Mouse (Mus musculus): Measurements from ENCODE around the gene Il6ra. TPM values are rescaled to one million over a fixed set of nuclear protein-coding genes. Genes with fewer than 3 reads are reported as not detected.

Gene Il6ra
- polyA plus RNA-seq, 1 experiment from 2014 or later = 1.6 TPM

DNA sequence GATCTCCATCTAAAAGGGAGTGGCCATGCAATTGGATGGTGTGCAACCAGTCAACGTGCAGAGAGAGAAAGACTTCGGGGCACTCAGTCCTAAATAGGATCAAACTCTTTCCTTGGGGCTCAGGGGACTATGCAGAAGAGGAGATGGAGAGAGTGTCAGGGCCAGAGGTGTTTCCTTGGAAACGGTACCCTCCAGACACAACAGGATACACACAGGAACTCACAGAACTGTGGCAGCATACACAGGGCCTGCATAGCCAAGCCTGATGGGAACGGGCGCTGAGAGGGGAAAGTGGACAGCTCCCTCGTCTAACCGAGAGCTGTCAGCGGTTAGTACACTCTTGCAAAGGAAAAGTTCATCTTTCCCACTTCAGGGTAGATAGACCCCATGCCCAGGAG lies 13.5 kb downstream of the Il6ra start:
- H3K9ac ChIP-seq (replicated peaks; ENCODE audit: low read depth, low read length) = no peak overlapping the region
- H3K4me3 ChIP-seq (ENCODE audit: low read depth, low read length) = no peak overlapping the region
- 68% methylated on average over 8 of the region's 8 CpGs for WGBS
- no peak for ATAC-seq (ENCODE audit: insufficient number of reproducible peaks, insufficient read depth, low FRiP score, low read depth)
- no peak overlapping the region for H3K4me2 ChIP-seq (replicated peaks; ENCODE audit: low read depth, low read length)
- peaks cover 12% of the 10 kb centered on the region; the same call in 1 of the 2 replicates for H3K4me1 ChIP-seq (ENCODE audit: control insufficient read depth, insufficient read depth, low read length)
- H3K9me3 ChIP-seq (ENCODE audit: control insufficient read depth, low read depth, low read length) = no peaks in the 10 kb centered on the region
- H3K27ac ChIP-seq (ENCODE audit: low read length) = no peak overlapping the region
- no peaks in the 10 kb centered on the region for H3K36me3 ChIP-seq (ENCODE audit: control insufficient read depth, insufficient read depth, low read length)
- no peaks in the 10 kb centered on the region for H3K27me3 ChIP-seq (ENCODE audit: control insufficient read depth, insufficient read depth, low read length)

GRCm38 (mm10) chr3:89898870-89899510 lies 14.0 kb downstream of the Il6ra start:
- no peak overlapping the region for H3K4me2 ChIP-seq (replicated peaks; ENCODE audit: low read depth, low read length)
- H3K27me3 ChIP-seq (ENCODE audit: control insufficient read depth, insufficient read depth, low read length) = no peaks in the 10 kb centered on the region
- H3K4me3 ChIP-seq (ENCODE audit: low read depth, low read length) = no peak overlapping the region
- no peak for ATAC-seq (ENCODE audit: insufficient number of reproducible peaks, insufficient read depth, low FRiP score, low read depth)
- no peak overlapping the region for H3K27ac ChIP-seq (ENCODE audit: low read length)
- no peaks in the 10 kb centered on the region for H3K9me3 ChIP-seq (ENCODE audit: control insufficient read depth, low read depth, low read length)
- H3K9ac ChIP-seq (replicated peaks; ENCODE audit: low read depth, low read length) = no peak overlapping the region
- H3K4me1 ChIP-seq (ENCODE audit: control insufficient read depth, insufficient read depth, low read length) = peaks cover 12% of the 10 kb centered on the region; the same call in 1 of the 2 replicates
- no peaks in the 10 kb centered on the region for H3K36me3 ChIP-seq (ENCODE audit: control insufficient read depth, insufficient read depth, low read length)
- 67% methylated on average over 5 of the region's 5 CpGs for WGBS

DNA sequence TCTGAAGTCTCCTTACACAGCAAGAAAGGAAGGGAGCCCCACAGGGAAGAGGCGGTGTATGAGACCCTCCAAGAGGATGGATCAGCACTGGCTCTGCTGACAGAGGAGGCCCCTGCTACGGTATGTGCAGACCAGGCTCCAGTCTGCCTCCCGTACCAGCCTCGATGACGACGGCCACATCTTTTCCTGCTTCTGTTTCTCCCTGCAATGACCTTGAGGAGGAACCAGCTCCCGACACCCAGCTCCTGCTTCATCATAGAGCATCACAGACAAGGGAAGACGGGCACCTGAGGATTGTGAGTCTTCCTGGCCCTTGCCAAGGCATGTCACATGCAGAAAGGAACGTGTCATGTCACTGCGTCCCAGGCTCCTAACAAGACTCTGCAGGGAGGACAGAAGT lies 15.0 kb downstream of the Il6ra start:
- WGBS = 73% methylated on average over 10 of the region's 10 CpGs
- no peaks in the 10 kb centered on the region for H3K9me3 ChIP-seq (ENCODE audit: control insufficient read depth, low read depth, low read length)

GRCm38 (mm10) chr3:89897204-89897796 lies 15.7 kb downstream of the Il6ra start:
- H3K36me3 ChIP-seq (ENCODE audit: control insufficient read depth, insufficient read depth, low read length) = no peaks in the 10 kb centered on the region
- no peaks in the 10 kb centered on the region for H3K27me3 ChIP-seq (ENCODE audit: control insufficient read depth, insufficient read depth, low read length)
- H3K27ac ChIP-seq (ENCODE audit: low read length) = no peak overlapping the region
- no peak overlapping the region for H3K4me2 ChIP-seq (replicated peaks; ENCODE audit: low read depth, low read length)
- no peak overlapping the region for H3K9ac ChIP-seq (replicated peaks; ENCODE audit: low read depth, low read length)
- H3K9me3 ChIP-seq (ENCODE audit: control insufficient read depth, low read depth, low read length) = no peaks in the 10 kb centered on the region
- no peak for ATAC-seq (ENCODE audit: insufficient number of reproducible peaks, insufficient read depth, low FRiP score, low read depth)
- 67% methylated on average over 8 of the region's 8 CpGs for WGBS
- no peak overlapping the region for H3K4me3 ChIP-seq (ENCODE audit: low read depth, low read length)
- peaks cover 12% of the 10 kb centered on the region; the same call in 1 of the 2 replicates for H3K4me1 ChIP-seq (ENCODE audit: control insufficient read depth, insufficient read depth, low read length)

More for the DNA sequence above, 15.0 kb downstream of the Il6ra start:
- no peak overlapping the region for H3K4me2 ChIP-seq (replicated peaks; ENCODE audit: low read depth, low read length)
- H3K27ac ChIP-seq (ENCODE audit: low read length) = no peak overlapping the region
- peaks cover 12% of the 10 kb centered on the region; the same call in 1 of the 2 replicates for H3K4me1 ChIP-seq (ENCODE audit: control insufficient read depth, insufficient read depth, low read length)
- no peak overlapping the region for H3K4me3 ChIP-seq (ENCODE audit: low read depth, low read length)
- no peaks in the 10 kb centered on the region for H3K36me3 ChIP-seq (ENCODE audit: control insufficient read depth, insufficient read depth, low read length)
- no peak overlapping the region for H3K9ac ChIP-seq (replicated peaks; ENCODE audit: low read depth, low read length)
- H3K27me3 ChIP-seq (ENCODE audit: control insufficient read depth, insufficient read depth, low read length) = no peaks in the 10 kb centered on the region
- ATAC-seq (ENCODE audit: insufficient number of reproducible peaks, insufficient read depth, low FRiP score, low read depth) = no peak

- Histone ChIP-seq H3K4me2 (replicated peaks; ENCODE audit: low read depth, low read length) (no peak overlapping the region), H3K9ac (replicated peaks; ENCODE audit: low read depth, low read length) (no peak overlapping the region), H3K27me3 (ENCODE audit: control insufficient read depth, insufficient read depth, low read length) (no peaks in the 10 kb centered on the region), H3K27ac (ENCODE audit: low read length) (no peak overlapping the region; the same call in 1 of the 2 replicates), H3K36me3 (ENCODE audit: control insufficient read depth, insufficient read depth, low read length) (no peaks in the 10 kb centered on the region), H3K9me3 (ENCODE audit: control insufficient read depth, low read depth, low read length) (no peaks in the 10 kb centered on the region), H3K4me1 (ENCODE audit: control insufficient read depth, insufficient read depth, low read length) (peaks cover 12% of the 10 kb centered on the region; the same call in 1 of the 2 replicates), H3K4me3 (ENCODE audit: low read depth, low read length) (no peak overlapping the region)
- 26% methylated on average over 5 of the region's 5 CpGs for WGBS
- no peak for ATAC-seq (ENCODE audit: insufficient number of reproducible peaks, insufficient read depth, low FRiP score, low read depth)
These were observed 16.4 kb downstream of the Il6ra start for GRCm38 (mm10) chr3:89896571-89896970.

- no peak overlapping the region for H3K9ac ChIP-seq (replicated peaks; ENCODE audit: low read depth, low read length)
- H3K4me3 ChIP-seq (ENCODE audit: low read depth, low read length) = no peak overlapping the region
- H3K27ac ChIP-seq (ENCODE audit: low read length) = no peak overlapping the region
- H3K36me3 ChIP-seq (ENCODE audit: control insufficient read depth, insufficient read depth, low read length) = no peaks in the 10 kb centered on the region
- H3K4me1 ChIP-seq (ENCODE audit: control insufficient read depth, insufficient read depth, low read length) = peaks cover 7% of the 10 kb centered on the region; the same call in 1 of the 2 replicates
- H3K9me3 ChIP-seq (ENCODE audit: control insufficient read depth, low read depth, low read length) = no peaks in the 10 kb centered on the region
- 85% methylated on average over 5 of the region's 5 CpGs for WGBS
- H3K4me2 ChIP-seq (replicated peaks; ENCODE audit: low read depth, low read length) = no peak overlapping the region
- no peak for ATAC-seq (ENCODE audit: insufficient number of reproducible peaks, insufficient read depth, low FRiP score, low read depth)
- no peaks in the 10 kb centered on the region for H3K27me3 ChIP-seq (ENCODE audit: control insufficient read depth, insufficient read depth, low read length)
These were observed 20.4 kb downstream of the Il6ra start for GRCm38 (mm10) chr3:89892517-89893106.

DNA sequence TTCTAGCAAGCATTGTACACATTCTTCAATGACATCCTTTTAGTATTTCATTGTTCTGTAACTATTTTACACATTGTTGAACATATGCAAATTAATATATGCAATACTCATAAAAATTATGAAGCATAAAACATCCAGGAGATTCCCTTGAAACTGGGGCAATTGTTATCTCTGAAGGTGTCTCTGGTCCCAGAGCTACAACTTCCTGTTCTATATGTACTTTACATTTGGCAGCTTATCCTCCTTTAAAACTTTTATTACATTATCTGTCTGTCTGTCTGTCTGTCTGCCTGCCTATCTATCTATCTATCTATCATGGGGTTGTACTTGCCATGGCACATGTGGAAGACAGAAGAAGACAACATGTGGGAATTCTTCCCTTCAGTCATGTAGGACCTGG lies 21.3 kb downstream of the Il6ra start:
- Histone ChIP-seq H3K4me3 (ENCODE audit: low read depth, low read length) (no peak overlapping the region), H3K4me1 (ENCODE audit: control insufficient read depth, insufficient read depth, low read length) (no peaks in the 10 kb centered on the region), H3K36me3 (ENCODE audit: control insufficient read depth, insufficient read depth, low read length) (no peaks in the 10 kb centered on the region), H3K9me3 (ENCODE audit: control insufficient read depth, low read depth, low read length) (no peaks in the 10 kb centered on the region), H3K27ac (ENCODE audit: low read length) (no peak overlapping the region), H3K4me2 (replicated peaks; ENCODE audit: low read depth, low read length) (no peak overlapping the region), H3K27me3 (ENCODE audit: control insufficient read depth, insufficient read depth, low read length) (no peaks in the 10 kb centered on the region), H3K9ac (replicated peaks; ENCODE audit: low read depth, low read length) (no peak overlapping the region)
- no peak for ATAC-seq (ENCODE audit: insufficient number of reproducible peaks, insufficient read depth, low FRiP score, low read depth)

GRCm38 (mm10) chr3:89889841-89890430 lies 23.1 kb downstream of the Il6ra start:
- H3K4me1 ChIP-seq (ENCODE audit: control insufficient read depth, insufficient read depth, low read length) = no peaks in the 10 kb centered on the region
- H3K4me2 ChIP-seq (replicated peaks; ENCODE audit: low read depth, low read length) = no peak overlapping the region
- ATAC-seq (ENCODE audit: insufficient number of reproducible peaks, insufficient read depth, low FRiP score, low read depth) = no peak
- no peaks in the 10 kb centered on the region for H3K9me3 ChIP-seq (ENCODE audit: control insufficient read depth, low read depth, low read length)
- no peak overlapping the region for H3K9ac ChIP-seq (replicated peaks; ENCODE audit: low read depth, low read length)
- no peak overlapping the region for H3K27ac ChIP-seq (ENCODE audit: low read length)
- WGBS = 77% methylated on average over 8 of the region's 8 CpGs
- no peaks in the 10 kb centered on the region for H3K36me3 ChIP-seq (ENCODE audit: control insufficient read depth, insufficient read depth, low read length)
- H3K4me3 ChIP-seq (ENCODE audit: low read depth, low read length) = no peak overlapping the region
- H3K27me3 ChIP-seq (ENCODE audit: control insufficient read depth, insufficient read depth, low read length) = no peaks in the 10 kb centered on the region
